Mouse (Mus musculus): ENCODE results near the gene Tspan4. TPM values are rescaled to one million over a fixed set of nuclear protein-coding genes. Genes with fewer than 3 reads are reported as not detected.

Gene Tspan4
- polyA plus RNA-seq, 1 experiment from 2014 or later: 71.0 TPM

- Histone ChIP-seq H3K4me1 (ENCODE audit: control insufficient read depth, insufficient read depth, low read depth, low read length) (no peaks in the 10 kb centered on the region), H3K36me3 (ENCODE audit: control insufficient read depth, insufficient read depth, low read length) (0 out of 2 replicates have a peak, but pooled peaks cover 3% of the 10 kb centered on the region)
- ATAC-seq: no peak
Observed at GRCm38 (mm10) chr7:141502556-141502905, 27.5 kb downstream of the Tspan4 start.

DNA sequence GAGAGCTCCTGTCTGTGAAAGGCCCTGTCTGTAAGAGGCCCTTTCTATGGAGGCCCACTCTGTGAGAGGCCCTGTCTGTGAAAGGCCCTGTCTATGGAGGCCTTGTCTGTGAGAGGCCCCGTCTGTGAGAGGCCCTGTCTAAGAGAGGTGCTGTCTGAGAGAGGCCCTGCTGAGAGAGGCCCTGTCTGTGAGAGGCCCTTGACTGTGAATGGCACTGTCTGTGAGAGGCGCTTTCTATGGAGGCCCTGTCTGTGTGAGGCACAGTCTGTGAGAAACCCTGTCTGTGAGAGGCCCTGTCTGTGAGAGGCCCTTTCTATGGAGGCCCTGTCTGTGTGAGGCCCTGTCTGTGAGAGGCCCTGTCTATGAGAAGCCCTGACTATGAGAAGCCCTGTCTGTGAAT, 31.2 kb downstream of the Tspan4 start:
- WGBS: 66% methylated on average over 2 of the region's 2 CpGs
- Histone ChIP-seq H3K4me2 (ENCODE audit: low read length) (no peak overlapping the region), H3K36me3 (ENCODE audit: control insufficient read depth, insufficient read depth, low read length) (0 out of 2 replicates have a peak, but pooled peaks cover 5% of the 10 kb centered on the region), H3K4me3 (ENCODE audit: low read length) (no peak overlapping the region), H3K9me3 (ENCODE audit: control insufficient read depth, low read length) (no peaks in the 10 kb centered on the region), H3K27me3 (replicated peaks; ENCODE audit: control insufficient read depth, insufficient read depth, low read length) (no peaks in the 10 kb centered on the region), H3K9ac (ENCODE audit: low read depth, low read length) (no peak overlapping the region), H3K27ac (ENCODE audit: low read depth, low read length) (no peak overlapping the region), H3K4me1 (ENCODE audit: control insufficient read depth, insufficient read depth, low read depth, low read length) (no peaks in the 10 kb centered on the region)
- no peak for ATAC-seq

More at GRCm38 (mm10) chr7:141502556-141502905, 27.5 kb downstream of the Tspan4 start:
- H3K27ac ChIP-seq (ENCODE audit: low read depth, low read length): no peak overlapping the region
- no peak overlapping the region for H3K4me2 ChIP-seq (ENCODE audit: low read length)
- H3K9ac ChIP-seq (ENCODE audit: low read depth, low read length): no peak overlapping the region
- WGBS: 89% methylated on average over 5 of the region's 5 CpGs
- no peak overlapping the region for H3K4me3 ChIP-seq (ENCODE audit: low read length)
- H3K27me3 ChIP-seq (replicated peaks; ENCODE audit: control insufficient read depth, insufficient read depth, low read length): no peaks in the 10 kb centered on the region
- H3K9me3 ChIP-seq (ENCODE audit: control insufficient read depth, low read length): no peaks in the 10 kb centered on the region

- Histone ChIP-seq H3K27me3 (replicated peaks; ENCODE audit: control insufficient read depth, insufficient read depth, low read length) (no peaks in the 10 kb centered on the region), H3K27ac (ENCODE audit: low read depth, low read length) (no peak overlapping the region), H3K4me1 (ENCODE audit: control insufficient read depth, insufficient read depth, low read depth, low read length) (no peaks in the 10 kb centered on the region), H3K36me3 (ENCODE audit: control insufficient read depth, insufficient read depth, low read length) (0 out of 2 replicates have a peak, but pooled peaks cover 2% of the 10 kb centered on the region), H3K4me2 (ENCODE audit: low read length) (no peak overlapping the region), H3K9me3 (ENCODE audit: control insufficient read depth, low read length) (no peaks in the 10 kb centered on the region), H3K9ac (ENCODE audit: low read depth, low read length) (no peak overlapping the region), H3K4me3 (ENCODE audit: low read length) (no peak overlapping the region)
- no peak for ATAC-seq
Observed at GRCm38 (mm10) chr7:141508160-141508559, 33.1 kb downstream of the Tspan4 start.

GRCm38 (mm10) chr7:141510196-141510595, 35.2 kb downstream of the Tspan4 start:
- WGBS: 90% methylated on average over 5 of the region's 5 CpGs
- no peak overlapping the region for H3K4me3 ChIP-seq (ENCODE audit: low read length)
- no peak overlapping the region for H3K9ac ChIP-seq (ENCODE audit: low read depth, low read length)
- no peak for ATAC-seq
- H3K36me3 ChIP-seq (ENCODE audit: control insufficient read depth, insufficient read depth, low read length): 0 out of 2 replicates have a peak, but pooled peaks cover 4% of the 10 kb centered on the region
- H3K9me3 ChIP-seq (ENCODE audit: control insufficient read depth, low read length): no peaks in the 10 kb centered on the region
- H3K27ac ChIP-seq (ENCODE audit: low read depth, low read length): no peak overlapping the region
- no peaks in the 10 kb centered on the region for H3K27me3 ChIP-seq (replicated peaks; ENCODE audit: control insufficient read depth, insufficient read depth, low read length)
- H3K4me1 ChIP-seq (ENCODE audit: control insufficient read depth, insufficient read depth, low read depth, low read length): no peaks in the 10 kb centered on the region
- no peak overlapping the region for H3K4me2 ChIP-seq (ENCODE audit: low read length)

DNA sequence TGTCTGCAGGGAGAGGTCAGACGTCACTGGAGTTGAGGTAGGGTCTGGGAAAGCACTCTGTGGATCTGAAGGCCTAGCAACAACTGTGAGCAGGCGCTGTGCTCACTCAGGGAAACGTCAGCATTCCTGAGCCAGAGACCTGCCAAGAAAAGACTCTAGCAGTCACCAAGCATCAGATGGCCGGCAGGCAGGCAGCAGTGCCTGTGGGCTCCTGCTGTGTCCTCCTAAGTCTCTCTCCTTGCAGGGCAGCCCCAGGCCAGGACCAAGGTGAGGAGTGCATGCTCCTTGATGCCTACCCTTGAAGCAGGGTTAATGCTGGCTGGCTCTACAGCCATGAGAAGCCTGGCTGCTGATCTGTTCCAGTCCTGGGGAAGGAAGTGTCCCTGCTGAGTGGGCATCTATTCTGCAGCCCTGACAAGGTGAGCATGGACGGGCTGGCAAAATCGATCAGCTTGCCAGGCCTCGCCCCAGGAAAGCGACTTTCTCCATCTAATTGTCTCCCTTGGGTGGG, 35.7 kb downstream of the Tspan4 start:
- no peak overlapping the region for H3K9ac ChIP-seq (ENCODE audit: low read depth, low read length)
- no peak overlapping the region for H3K4me3 ChIP-seq (ENCODE audit: low read length)
- 70% methylated on average over 8 of the region's 8 CpGs for WGBS
- no peak overlapping the region for H3K27ac ChIP-seq (ENCODE audit: low read depth, low read length)
- no peak for ATAC-seq
- H3K27me3 ChIP-seq (replicated peaks; ENCODE audit: control insufficient read depth, insufficient read depth, low read length): no peaks in the 10 kb centered on the region
- no peak overlapping the region for H3K4me2 ChIP-seq (ENCODE audit: low read length)
- H3K36me3 ChIP-seq (ENCODE audit: control insufficient read depth, insufficient read depth, low read length): 0 out of 2 replicates have a peak, but pooled peaks cover 4% of the 10 kb centered on the region
- H3K4me1 ChIP-seq (ENCODE audit: control insufficient read depth, insufficient read depth, low read depth, low read length): no peaks in the 10 kb centered on the region
- H3K9me3 ChIP-seq (ENCODE audit: control insufficient read depth, low read length): no peaks in the 10 kb centered on the region

- no peaks in the 10 kb centered on the region for H3K9me3 ChIP-seq (ENCODE audit: control insufficient read depth, low read length)
- H3K4me2 ChIP-seq (ENCODE audit: low read length): no peak overlapping the region
- no peak overlapping the region for H3K9ac ChIP-seq (ENCODE audit: low read depth, low read length)
- ATAC-seq: no peak
- no peaks in the 10 kb centered on the region for H3K27me3 ChIP-seq (replicated peaks; ENCODE audit: control insufficient read depth, insufficient read depth, low read length)
- no peaks in the 10 kb centered on the region for H3K4me1 ChIP-seq (ENCODE audit: control insufficient read depth, insufficient read depth, low read depth, low read length)
- WGBS: 85% methylated on average over 4 of the region's 4 CpGs
- H3K4me3 ChIP-seq (ENCODE audit: low read length): no peak overlapping the region
- no peak overlapping the region for H3K27ac ChIP-seq (ENCODE audit: low read depth, low read length)
- H3K36me3 ChIP-seq (ENCODE audit: control insufficient read depth, insufficient read depth, low read length): peaks cover 7% of the 10 kb centered on the region
Observed at GRCm38 (mm10) chr7:141517638-141518037, 42.6 kb downstream of the Tspan4 start.

GRCm38 (mm10) chr7:141518296-141518695, 43.3 kb downstream of the Tspan4 start:
- WGBS: 80% methylated on average over 5 of the region's 5 CpGs
- Histone ChIP-seq H3K27ac (ENCODE audit: low read depth, low read length) (no peak overlapping the region), H3K27me3 (replicated peaks; ENCODE audit: control insufficient read depth, insufficient read depth, low read length) (no peaks in the 10 kb centered on the region), H3K9me3 (ENCODE audit: control insufficient read depth, low read length) (no peaks in the 10 kb centered on the region), H3K4me2 (ENCODE audit: low read length) (no peak overlapping the region), H3K4me1 (ENCODE audit: control insufficient read depth, insufficient read depth, low read depth, low read length) (no peaks in the 10 kb centered on the region), H3K36me3 (ENCODE audit: control insufficient read depth, insufficient read depth, low read length) (peaks cover 7% of the 10 kb centered on the region), H3K4me3 (ENCODE audit: low read length) (no peak overlapping the region), H3K9ac (ENCODE audit: low read depth, low read length) (no peak overlapping the region)
- ATAC-seq: no peak

DNA sequence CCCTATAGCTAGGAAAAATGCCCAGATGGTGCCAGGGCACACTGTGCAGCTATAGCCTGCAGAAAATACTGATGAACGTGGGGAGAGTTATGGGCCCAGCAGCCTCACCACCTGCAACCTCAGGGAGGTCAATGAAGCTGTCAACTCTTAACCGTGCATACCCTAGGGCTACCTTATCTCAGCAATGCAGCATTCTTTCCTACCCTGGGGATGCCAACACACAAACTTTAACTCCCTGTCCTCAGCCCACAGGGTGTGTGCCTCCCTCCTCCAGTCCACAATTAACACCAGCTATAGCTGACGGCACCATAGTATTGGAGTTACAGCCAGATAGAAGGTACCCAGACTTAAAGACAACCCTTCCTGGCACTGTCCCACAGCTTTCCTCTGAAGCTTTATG, 43.9 kb downstream of the Tspan4 start:
- WGBS: 73% methylated on average over 3 of the region's 3 CpGs
- Histone ChIP-seq H3K27ac (ENCODE audit: low read depth, low read length) (no peak overlapping the region), H3K9ac (ENCODE audit: low read depth, low read length) (no peak overlapping the region), H3K4me2 (ENCODE audit: low read length) (no peak overlapping the region), H3K4me1 (ENCODE audit: control insufficient read depth, insufficient read depth, low read depth, low read length) (no peaks in the 10 kb centered on the region), H3K36me3 (ENCODE audit: control insufficient read depth, insufficient read depth, low read length) (peaks cover 5% of the 10 kb centered on the region), H3K27me3 (replicated peaks; ENCODE audit: control insufficient read depth, insufficient read depth, low read length) (no peaks in the 10 kb centered on the region), H3K9me3 (ENCODE audit: control insufficient read depth, low read length) (no peaks in the 10 kb centered on the region), H3K4me3 (ENCODE audit: low read length) (no peak overlapping the region)
- ATAC-seq: no peak

- Histone ChIP-seq H3K4me1 (ENCODE audit: control insufficient read depth, insufficient read depth, low read depth, low read length) (no peaks in the 10 kb centered on the region), H3K27me3 (replicated peaks; ENCODE audit: control insufficient read depth, insufficient read depth, low read length) (no peaks in the 10 kb centered on the region), H3K27ac (ENCODE audit: low read depth, low read length) (no peak overlapping the region), H3K9ac (ENCODE audit: low read depth, low read length) (no peak overlapping the region), H3K36me3 (ENCODE audit: control insufficient read depth, insufficient read depth, low read length) (peaks cover 5% of the 10 kb centered on the region), H3K4me3 (ENCODE audit: low read length) (no peak overlapping the region), H3K4me2 (ENCODE audit: low read length) (no peak overlapping the region), H3K9me3 (ENCODE audit: control insufficient read depth, low read length) (no peaks in the 10 kb centered on the region)
- ATAC-seq: no peak
- WGBS: 81% methylated on average over 1 of the region's 1 CpGs
Observed at GRCm38 (mm10) chr7:141519795-141520194, 44.8 kb downstream of the Tspan4 start.

DNA sequence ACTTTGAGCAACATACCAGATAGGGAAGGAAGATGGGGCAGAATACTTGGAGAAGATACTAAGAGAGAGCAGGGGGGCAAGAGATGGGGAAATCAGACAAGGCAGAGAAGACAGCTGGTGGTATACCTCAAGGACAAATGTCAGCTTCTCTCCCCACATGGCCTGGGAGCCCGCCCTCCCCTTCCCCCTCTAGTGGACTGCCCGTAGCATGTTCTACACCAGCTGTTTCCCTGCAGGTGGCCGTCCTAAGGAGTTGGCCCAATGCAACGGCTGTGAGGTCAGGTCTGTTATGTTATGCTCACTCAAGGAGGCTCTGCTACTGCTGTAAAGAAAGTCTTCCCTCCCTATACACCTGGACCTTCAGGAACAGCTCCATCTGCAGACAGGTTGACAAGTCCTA, 48.0 kb downstream of the Tspan4 start:
- H3K36me3 ChIP-seq (ENCODE audit: control insufficient read depth, insufficient read depth, low read length): peaks cover 17% of the 10 kb centered on the region
- H3K27ac ChIP-seq (ENCODE audit: low read depth, low read length): no peak overlapping the region
- no peak for ATAC-seq
- no peak overlapping the region for H3K4me2 ChIP-seq (ENCODE audit: low read length)
- 30% methylated on average over 4 of the region's 4 CpGs for WGBS
- no peak overlapping the region for H3K4me3 ChIP-seq (ENCODE audit: low read length)
- no peaks in the 10 kb centered on the region for H3K4me1 ChIP-seq (ENCODE audit: control insufficient read depth, insufficient read depth, low read depth, low read length)
- no peak overlapping the region for H3K9ac ChIP-seq (ENCODE audit: low read depth, low read length)
- no peaks in the 10 kb centered on the region for H3K27me3 ChIP-seq (replicated peaks; ENCODE audit: control insufficient read depth, insufficient read depth, low read length)
- H3K9me3 ChIP-seq (ENCODE audit: control insufficient read depth, low read length): no peaks in the 10 kb centered on the region
